Mouse (Mus musculus): ENCODE measurements around the gene Tctn3.
A peak's percentile ranks its signal among the peaks of the same experiment; 100 is the strongest.

The Tctn3 gene

DNA sequence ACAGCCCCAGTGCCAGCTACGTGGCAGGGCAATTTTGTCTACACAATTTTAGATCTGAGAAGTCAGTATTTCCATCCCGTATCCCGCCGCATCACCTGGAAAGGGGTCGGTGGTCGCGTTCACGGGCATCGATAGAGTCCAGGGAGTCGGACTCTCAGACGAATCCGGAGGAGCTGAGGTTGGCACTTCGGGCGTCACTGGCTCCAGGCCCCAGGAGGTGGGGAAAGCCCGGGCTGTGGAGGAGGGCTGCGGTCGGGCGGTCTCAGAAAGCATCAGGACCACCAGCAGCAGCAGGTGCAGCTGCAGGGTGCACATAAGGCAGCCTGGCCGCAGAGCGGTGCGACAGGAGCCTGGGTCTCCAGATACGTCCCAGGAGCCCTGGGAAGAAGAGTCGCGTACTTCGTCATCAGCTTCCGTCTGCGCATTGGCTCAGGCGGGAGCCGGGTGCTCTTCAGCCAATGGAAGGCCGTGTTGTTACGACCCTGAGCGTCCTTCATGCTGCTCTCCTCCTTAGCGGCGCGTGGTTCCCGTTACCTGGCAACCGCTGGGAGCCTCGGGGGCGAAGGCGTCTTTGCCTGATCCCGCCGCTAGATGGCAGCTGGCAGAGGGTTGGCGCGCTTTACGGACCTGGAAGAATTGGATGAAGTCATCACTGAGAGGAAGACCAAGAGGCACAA, at the start of gene Tctn3, which contains the start of gene Entpd1:
Gene Tctn3 (minus strand): TSS at position 404 of the 677 bp plus-strand sequence.
Gene Entpd1 (plus strand): TSS at position 537 of the 677 bp plus-strand sequence.
- peak; percentile 97 for DNase-seq (ENCODE audit: low read depth, low spot score)
- Histone ChIP-seq H3K27me3 (ENCODE audit: control insufficient read depth, insufficient read depth, low read length, poor library complexity, severe bottlenecking) (no peaks in the 10 kb centered on the region), H3K36me3 (ENCODE audit: control insufficient read depth, insufficient read depth, low read length, poor library complexity, severe bottlenecking) (no peaks in the 10 kb centered on the region)

GRCm38 (mm10) chr19:40661108-40661507, 49.1 kb upstream of the Tctn3 start:
- Histone ChIP-seq H3K27me3 (ENCODE audit: control insufficient read depth, insufficient read depth, low read length, poor library complexity, severe bottlenecking) (no peaks in the 10 kb centered on the region), H3K36me3 (ENCODE audit: control insufficient read depth, insufficient read depth, low read length, poor library complexity, severe bottlenecking) (no peaks in the 10 kb centered on the region; the same call in 1 of the 2 replicates)
- peak; percentile 92 for DNase-seq (ENCODE audit: low read depth, low spot score)

DNA sequence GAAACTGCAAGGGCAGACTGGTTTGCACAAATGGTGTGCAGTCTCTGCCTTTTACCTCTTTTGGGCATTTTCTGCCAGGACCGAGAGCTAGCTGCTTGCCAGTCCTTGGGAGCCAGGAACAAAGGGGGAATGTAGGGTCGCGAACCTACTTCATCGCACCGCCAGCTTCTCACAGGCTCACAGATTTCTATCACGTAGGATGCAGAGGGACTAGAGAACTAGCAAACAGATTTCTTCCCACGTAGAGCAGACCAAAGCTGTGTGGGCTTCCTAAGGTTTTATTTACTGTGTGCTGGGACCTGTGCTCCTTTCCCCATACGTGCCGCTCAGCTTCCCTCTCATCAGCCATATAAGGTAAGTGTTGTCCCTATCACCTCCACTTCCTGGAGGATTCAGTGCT, 48.5 kb upstream of the Tctn3 start:
- Histone ChIP-seq H3K27me3 (ENCODE audit: control insufficient read depth, insufficient read depth, low read length, poor library complexity, severe bottlenecking) (no peaks in the 10 kb centered on the region), H3K36me3 (ENCODE audit: control insufficient read depth, insufficient read depth, low read length, poor library complexity, severe bottlenecking) (no peaks in the 10 kb centered on the region)
- DNase-seq (ENCODE audit: low read depth, low spot score): no peak

GRCm38 (mm10) chr19:40659651-40660478, 47.8 kb upstream of the Tctn3 start:
- Histone ChIP-seq H3K27me3 (ENCODE audit: control insufficient read depth, insufficient read depth, low read length, poor library complexity, severe bottlenecking) (no peaks in the 10 kb centered on the region), H3K36me3 (ENCODE audit: control insufficient read depth, insufficient read depth, low read length, poor library complexity, severe bottlenecking) (no peaks in the 10 kb centered on the region)
- peak; percentile 58 for DNase-seq (ENCODE audit: low read depth, low spot score)

DNA sequence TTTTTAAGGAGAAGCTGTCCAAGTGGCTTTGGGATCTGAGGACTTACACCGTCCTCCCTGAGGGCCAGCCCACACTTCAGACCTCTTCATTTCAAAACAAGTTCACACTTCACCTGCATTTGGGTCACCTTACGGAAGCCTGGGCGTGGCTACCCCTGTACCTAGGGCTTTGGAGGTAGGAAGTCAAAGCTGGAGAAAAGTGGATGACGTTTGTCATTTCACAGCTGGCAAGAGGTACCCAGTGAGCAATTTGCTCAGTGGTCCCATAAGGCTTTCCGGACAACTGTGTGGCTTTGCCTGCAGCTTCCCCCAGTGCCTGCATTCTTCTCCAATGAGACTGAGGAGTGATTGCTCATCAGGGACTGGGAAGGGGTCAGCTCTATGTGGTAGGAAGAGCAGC, 46.9 kb upstream of the Tctn3 start:
- Histone ChIP-seq H3K36me3 (ENCODE audit: control insufficient read depth, insufficient read depth, low read length, poor library complexity, severe bottlenecking) (no peaks in the 10 kb centered on the region), H3K27me3 (ENCODE audit: control insufficient read depth, insufficient read depth, low read length, poor library complexity, severe bottlenecking) (no peaks in the 10 kb centered on the region)
- DNase-seq (ENCODE audit: low read depth, low spot score): no peak

DNA sequence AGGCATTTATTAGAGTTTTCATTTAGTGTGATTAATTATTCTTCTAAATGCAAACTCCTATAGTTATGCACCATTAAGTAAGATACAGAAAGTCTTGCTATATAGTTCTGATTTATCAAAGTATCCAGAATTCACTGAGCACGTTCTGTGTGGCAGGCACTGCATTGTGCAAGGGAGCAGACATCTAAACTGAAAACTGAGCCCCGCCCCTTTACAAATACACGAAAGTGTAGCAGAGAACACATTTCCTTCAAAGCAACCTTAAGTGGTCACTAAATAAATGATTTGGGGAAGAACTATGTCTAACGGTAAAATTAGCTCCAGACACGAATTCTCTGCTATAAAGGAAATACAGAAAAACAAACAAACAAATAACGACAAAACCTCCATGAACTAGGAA, 46.2 kb upstream of the Tctn3 start:
- H3K36me3 ChIP-seq (ENCODE audit: control insufficient read depth, insufficient read depth, low read length, poor library complexity, severe bottlenecking): no peaks in the 10 kb centered on the region
- no peaks in the 10 kb centered on the region for H3K27me3 ChIP-seq (ENCODE audit: control insufficient read depth, insufficient read depth, low read length, poor library complexity, severe bottlenecking)
- no peak for DNase-seq (ENCODE audit: low read depth, low spot score)

GRCm38 (mm10) chr19:40656207-40656606, 44.2 kb upstream of the Tctn3 start:
- DNase-seq (ENCODE audit: low read depth, low spot score): no peak
- Histone ChIP-seq H3K27me3 (ENCODE audit: control insufficient read depth, insufficient read depth, low read length, poor library complexity, severe bottlenecking) (no peaks in the 10 kb centered on the region), H3K36me3 (ENCODE audit: control insufficient read depth, insufficient read depth, low read length, poor library complexity, severe bottlenecking) (no peaks in the 10 kb centered on the region)

GRCm38 (mm10) chr19:40650090-40650489, 38.1 kb upstream of the Tctn3 start:
- no peaks in the 10 kb centered on the region for H3K27me3 ChIP-seq (ENCODE audit: control insufficient read depth, insufficient read depth, low read length, poor library complexity, severe bottlenecking)
- peak; percentile 5 for DNase-seq (ENCODE audit: low read depth, low spot score)
- no peaks in the 10 kb centered on the region for H3K36me3 ChIP-seq (ENCODE audit: control insufficient read depth, insufficient read depth, low read length, poor library complexity, severe bottlenecking)

- no peaks in the 10 kb centered on the region for H3K27me3 ChIP-seq (ENCODE audit: control insufficient read depth, insufficient read depth, low read length, poor library complexity, severe bottlenecking)
- no peak for DNase-seq (ENCODE audit: low read depth, low spot score)
- H3K36me3 ChIP-seq (ENCODE audit: control insufficient read depth, insufficient read depth, low read length, poor library complexity, severe bottlenecking): no peaks in the 10 kb centered on the region
Observed at GRCm38 (mm10) chr19:40647319-40648158, 35.5 kb upstream of the Tctn3 start.

GRCm38 (mm10) chr19:40646379-40646778, 34.3 kb upstream of the Tctn3 start:
- no peaks in the 10 kb centered on the region for H3K27me3 ChIP-seq (ENCODE audit: control insufficient read depth, insufficient read depth, low read length, poor library complexity, severe bottlenecking)
- H3K36me3 ChIP-seq (ENCODE audit: control insufficient read depth, insufficient read depth, low read length, poor library complexity, severe bottlenecking): no peaks in the 10 kb centered on the region
- DNase-seq (ENCODE audit: low read depth, low spot score): no peak

- Histone ChIP-seq H3K27me3 (ENCODE audit: control insufficient read depth, insufficient read depth, low read length, poor library complexity, severe bottlenecking) (no peaks in the 10 kb centered on the region), H3K36me3 (ENCODE audit: control insufficient read depth, insufficient read depth, low read length, poor library complexity, severe bottlenecking) (no peaks in the 10 kb centered on the region)
- DNase-seq (ENCODE audit: low read depth, low spot score): no peak
Observed at GRCm38 (mm10) chr19:40643846-40644245, 31.8 kb upstream of the Tctn3 start.

- no peak for DNase-seq (ENCODE audit: low read depth, low spot score)
- Histone ChIP-seq H3K27me3 (ENCODE audit: control insufficient read depth, insufficient read depth, low read length, poor library complexity, severe bottlenecking) (no peaks in the 10 kb centered on the region; the same call in 1 of the 2 replicates), H3K36me3 (ENCODE audit: control insufficient read depth, insufficient read depth, low read length, poor library complexity, severe bottlenecking) (no peaks in the 10 kb centered on the region)
Observed at GRCm38 (mm10) chr19:40640799-40641198, 28.8 kb upstream of the Tctn3 start.

- no peak for DNase-seq (ENCODE audit: low read depth, low spot score)
- Histone ChIP-seq H3K36me3 (ENCODE audit: control insufficient read depth, insufficient read depth, low read length, poor library complexity, severe bottlenecking) (no peaks in the 10 kb centered on the region), H3K27me3 (ENCODE audit: control insufficient read depth, insufficient read depth, low read length, poor library complexity, severe bottlenecking) (no peaks in the 10 kb centered on the region; the same call in 1 of the 2 replicates)
Observed at GRCm38 (mm10) chr19:40639729-40640304, 27.8 kb upstream of the Tctn3 start.

GRCm38 (mm10) chr19:40638582-40638981, 26.5 kb upstream of the Tctn3 start:
- peak; percentile 22 for DNase-seq (ENCODE audit: low read depth, low spot score)
- Histone ChIP-seq H3K36me3 (ENCODE audit: control insufficient read depth, insufficient read depth, low read length, poor library complexity, severe bottlenecking) (no peaks in the 10 kb centered on the region), H3K27me3 (ENCODE audit: control insufficient read depth, insufficient read depth, low read length, poor library complexity, severe bottlenecking) (no peaks in the 10 kb centered on the region; the same call in 1 of the 2 replicates)

All from splenic B cell, adult 2 months (primary cell).